In genomic region chr7:122459203-122459965, GRCm38 (mm10) we compare ENCODE assay signal across 8 mouse cellular contexts.
A peak's percentile ranks its signal among the peaks of the same experiment; 100 is the strongest.
DNase-seq lines count a peak whose midpoint lies in the region; ATAC-seq lines count a peak whose summit lies in the region.

No protein-coding gene starts in this region.

- intact Hi-C loops in left cerebral cortex, postnatal 10 days (cut with DNase I): loop anchor here (2.0 kb wide), 3 partner anchors 169 to 261 kb away; no protein-coding TSS in a partner anchor

- H3K4me1 ChIP-seq in intestine, embryonic 14.5 days (replicated peaks; ENCODE audit: control insufficient read depth, insufficient read depth, low read length): no peaks in the 10 kb centered on the region

- no peaks in the 10 kb centered on the region for H3K27me3 ChIP-seq in intestine, embryonic 14.5 days (replicated peaks; ENCODE audit: control insufficient read depth, insufficient read depth, low read length)

- peak; percentile 86 for ATAC-seq in activated CD4-positive, CD25-positive, alpha-beta regulatory T cell, adult 4 months
- ATAC-seq in intestine, embryonic 14.5 days (replicated peaks; ENCODE audit: low FRiP score, low TSS enrichment, low read depth): peak; percentile 73; the same call in 1 of the 2 replicates

- DNase-seq in cerebellum, postnatal 36 days: peak; percentile 89 to 93
- DNase-seq in gastrocnemius, adult 18-20 months (ENCODE audit: low spot score): peak; percentile 76
- DNase-seq in intestine, embryonic 14.5 days (ENCODE audit: low spot score): peak; percentile 98
- peak; percentile 79 to 84 for DNase-seq in left cerebral cortex, postnatal 10 days (ENCODE audit: extremely low spot score in 1 of 2, low spot score in 2 of 2)
- peak; percentile 88 for DNase-seq in mesoderm, embryonic 11.5 days (ENCODE audit: low read depth, low spot score)
- DNase-seq in right cerebral cortex, postnatal 25 days: peak; percentile 73
- peak; percentile 79 to 80 for DNase-seq in urinary bladder, postnatal 36 days (ENCODE audit: low spot score in 2 of 2)

- H3K9me3 ChIP-seq in intestine, embryonic 14.5 days (ENCODE audit: control insufficient read depth, low read length): no peaks in the 10 kb centered on the region

- H3K36me3 ChIP-seq in intestine, embryonic 14.5 days (ENCODE audit: control insufficient read depth, insufficient read depth, low read length): no peaks in the 10 kb centered on the region

- no peak overlapping the region for H3K27ac ChIP-seq in intestine, embryonic 14.5 days (ENCODE audit: low read depth)

- H3K9ac ChIP-seq in intestine, embryonic 14.5 days (ENCODE audit: low read length): no peak overlapping the region

- no peak overlapping the region for H3K4me2 ChIP-seq in intestine, embryonic 14.5 days (ENCODE audit: low read length)

- no peak overlapping the region for H3K4me3 ChIP-seq in intestine, embryonic 14.5 days (ENCODE audit: low read depth, low read length)

- WGBS in intestine, embryonic 14.5 days: 69% methylated on average over 9 of the region's 9 CpGs
